Mouse (Mus musculus): ENCODE results near the gene Foxo3.

Gene Foxo3

DNA sequence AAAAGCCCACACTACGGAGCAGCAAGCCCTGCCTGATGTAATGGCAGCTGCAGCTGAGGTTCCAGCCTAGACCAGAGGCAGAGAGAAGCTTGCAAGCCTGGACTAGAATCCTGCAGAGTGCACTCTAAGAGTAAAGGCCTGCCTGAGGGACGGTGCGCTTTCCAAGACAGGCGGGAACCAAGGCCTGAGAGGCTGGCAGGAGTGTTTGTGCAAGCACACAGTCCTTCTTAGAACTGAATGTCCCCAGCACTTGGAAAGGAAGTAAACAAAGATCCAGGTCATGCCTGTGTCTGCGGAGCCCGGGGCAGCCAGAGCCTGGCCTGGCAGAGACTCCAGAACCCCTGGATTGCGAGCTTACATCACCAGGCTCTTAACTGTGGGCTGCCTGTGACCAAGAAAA lies 25.4 kb downstream of the Foxo3 start:
- peak; percentile 60 for DNase-seq (ENCODE audit: low spot score)

DNA sequence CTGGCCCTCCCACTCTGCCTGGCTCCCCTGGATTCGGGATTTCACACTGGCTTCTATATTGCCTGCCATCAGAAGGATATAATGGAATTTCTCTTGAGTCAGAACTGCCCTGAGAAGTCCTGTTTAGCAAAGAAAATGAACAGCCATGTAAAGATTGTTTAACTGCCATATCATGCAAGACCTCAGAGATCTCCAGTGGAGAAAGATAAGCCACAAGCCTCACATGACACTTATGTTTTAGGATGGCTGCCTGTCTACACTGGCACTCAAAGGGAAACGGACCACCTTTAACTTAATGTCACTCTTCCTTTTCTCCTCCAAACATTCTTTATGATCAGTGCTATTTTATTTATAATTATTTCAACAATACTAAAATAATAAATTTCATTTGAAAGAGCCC lies 26.6 kb downstream of the Foxo3 start:
- no peak for DNase-seq (ENCODE audit: low spot score)

DNA sequence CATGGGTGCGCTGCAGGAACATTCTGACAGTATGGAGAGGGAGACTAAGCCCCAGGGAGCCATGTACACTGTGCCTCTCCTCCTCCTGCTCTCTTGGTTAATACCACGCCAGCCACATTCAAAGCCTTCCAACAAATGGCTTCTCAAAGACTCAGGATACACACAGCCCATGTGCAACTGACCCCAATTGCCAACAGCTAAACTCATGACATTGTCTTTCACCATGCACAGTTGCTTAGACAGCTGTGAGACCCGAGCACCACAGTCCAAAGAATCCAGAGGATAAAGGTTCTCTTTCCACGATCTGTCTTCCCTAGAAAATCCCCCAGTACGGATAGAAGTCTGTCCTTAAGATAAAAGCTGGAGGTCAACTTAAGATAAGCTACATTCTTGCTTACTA lies 27.9 kb downstream of the Foxo3 start:
- DNase-seq (ENCODE audit: low spot score): no peak

DNA sequence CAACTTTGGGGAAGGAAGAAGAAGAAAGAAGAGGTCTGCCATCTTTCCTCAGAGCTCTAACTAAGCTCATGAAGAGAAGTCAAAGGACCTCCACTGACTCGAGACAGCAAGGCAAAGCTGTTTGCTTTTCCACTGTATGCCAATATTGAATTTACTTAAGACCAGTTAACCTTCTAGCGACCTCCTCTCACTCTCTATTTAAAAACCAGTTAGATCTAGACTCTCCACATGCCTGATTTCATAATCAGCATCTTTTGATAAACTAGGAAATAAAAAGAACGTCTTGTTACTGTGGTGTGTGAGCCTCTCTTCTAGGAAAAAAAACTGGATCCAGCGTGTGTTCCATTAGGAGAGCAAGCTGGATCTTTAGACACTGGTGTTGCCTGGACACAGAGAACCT lies 28.4 kb downstream of the Foxo3 start:
- no peak for DNase-seq (ENCODE audit: low spot score)

DNA sequence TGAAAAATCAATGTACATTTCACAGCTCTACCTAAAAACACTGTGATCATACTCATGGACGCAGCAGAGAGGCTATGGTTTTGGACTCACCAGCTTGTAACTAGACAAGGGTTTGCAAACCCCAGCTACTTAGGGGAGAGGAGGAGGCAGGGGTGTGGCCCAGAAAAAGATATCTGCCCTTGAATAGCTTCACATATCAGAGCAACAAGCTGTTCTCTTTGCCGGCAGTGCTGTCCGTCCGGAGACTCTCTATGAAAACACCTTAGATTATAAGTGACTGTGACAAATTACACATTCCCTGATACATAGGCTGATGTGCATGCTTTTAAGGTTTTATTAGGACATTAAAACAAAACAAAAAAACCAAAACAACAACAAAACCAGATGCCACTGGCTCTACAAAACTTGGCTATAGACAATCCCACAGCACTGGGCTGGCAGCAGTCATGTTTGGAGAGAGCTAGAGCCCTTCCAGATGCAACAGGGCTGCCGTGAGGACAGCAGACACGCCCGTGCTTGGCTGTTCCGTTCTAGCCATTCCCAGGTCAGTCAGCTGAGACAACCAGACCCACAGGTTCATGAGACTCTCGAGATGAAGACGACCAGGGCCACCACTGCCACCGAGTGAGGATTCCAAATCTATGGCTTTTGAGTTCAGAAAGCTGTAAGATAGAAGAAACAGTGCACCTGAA lies 29.3 kb downstream of the Foxo3 start:
- no peak for DNase-seq (ENCODE audit: low spot score)

DNA sequence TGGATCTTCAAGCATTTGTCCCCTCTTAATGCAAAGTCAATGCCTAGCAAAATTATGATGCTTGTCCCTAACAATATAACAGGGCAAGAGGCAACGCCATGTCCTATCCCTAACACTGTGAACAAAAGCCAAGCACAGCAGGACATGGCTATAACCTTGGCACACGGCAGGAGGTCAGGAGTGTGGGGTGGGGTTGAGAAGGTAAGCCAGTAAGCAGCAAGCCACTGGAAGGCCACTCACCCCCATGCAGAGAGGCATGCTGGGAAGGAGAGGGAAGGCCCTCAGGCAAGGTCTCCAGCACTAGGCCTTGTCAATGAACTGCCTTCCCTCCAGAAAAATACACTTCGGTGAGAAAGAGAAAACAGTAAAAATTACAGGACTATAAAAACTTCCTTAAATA lies 30.1 kb downstream of the Foxo3 start:
- no peak for DNase-seq (ENCODE audit: low spot score)

DNA sequence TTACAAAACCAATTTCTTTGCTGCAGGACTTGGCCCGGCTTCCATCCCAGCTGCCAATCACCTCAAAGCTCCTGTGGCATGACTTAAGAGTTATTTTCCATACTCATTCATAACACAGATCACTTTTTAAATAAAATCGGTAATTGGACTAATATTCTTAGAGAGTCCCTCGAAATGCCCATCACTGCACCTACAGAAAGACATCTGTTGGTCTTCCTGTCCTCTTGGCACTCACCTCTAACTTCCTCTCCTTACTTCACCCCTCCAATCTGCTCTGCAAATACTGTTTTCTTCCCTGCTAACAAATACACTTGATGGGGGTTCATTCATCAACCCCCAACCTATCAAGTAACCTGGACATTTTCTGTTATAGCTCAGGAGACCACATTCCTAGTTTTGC lies 30.9 kb downstream of the Foxo3 start:
- DNase-seq (ENCODE audit: low spot score): no peak

DNA sequence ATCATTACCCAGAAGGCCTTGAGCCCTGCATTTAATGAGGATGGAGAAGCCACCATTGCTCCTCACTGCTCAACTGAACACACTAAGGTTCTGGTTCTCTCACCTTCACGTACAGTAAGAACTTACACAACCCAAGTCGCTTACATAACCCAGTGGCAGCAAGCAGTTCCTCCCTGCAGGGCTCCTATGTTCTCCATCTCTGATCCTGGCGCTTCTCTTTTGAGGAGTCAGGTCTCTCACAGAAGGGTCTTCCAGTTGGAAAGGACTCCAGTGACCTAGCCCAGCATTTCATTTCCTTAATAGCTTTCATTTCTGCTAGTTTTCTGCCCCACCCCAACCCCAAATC lies 31.3 kb downstream of the Foxo3 start:
- DNase-seq (ENCODE audit: low spot score): no peak

DNA sequence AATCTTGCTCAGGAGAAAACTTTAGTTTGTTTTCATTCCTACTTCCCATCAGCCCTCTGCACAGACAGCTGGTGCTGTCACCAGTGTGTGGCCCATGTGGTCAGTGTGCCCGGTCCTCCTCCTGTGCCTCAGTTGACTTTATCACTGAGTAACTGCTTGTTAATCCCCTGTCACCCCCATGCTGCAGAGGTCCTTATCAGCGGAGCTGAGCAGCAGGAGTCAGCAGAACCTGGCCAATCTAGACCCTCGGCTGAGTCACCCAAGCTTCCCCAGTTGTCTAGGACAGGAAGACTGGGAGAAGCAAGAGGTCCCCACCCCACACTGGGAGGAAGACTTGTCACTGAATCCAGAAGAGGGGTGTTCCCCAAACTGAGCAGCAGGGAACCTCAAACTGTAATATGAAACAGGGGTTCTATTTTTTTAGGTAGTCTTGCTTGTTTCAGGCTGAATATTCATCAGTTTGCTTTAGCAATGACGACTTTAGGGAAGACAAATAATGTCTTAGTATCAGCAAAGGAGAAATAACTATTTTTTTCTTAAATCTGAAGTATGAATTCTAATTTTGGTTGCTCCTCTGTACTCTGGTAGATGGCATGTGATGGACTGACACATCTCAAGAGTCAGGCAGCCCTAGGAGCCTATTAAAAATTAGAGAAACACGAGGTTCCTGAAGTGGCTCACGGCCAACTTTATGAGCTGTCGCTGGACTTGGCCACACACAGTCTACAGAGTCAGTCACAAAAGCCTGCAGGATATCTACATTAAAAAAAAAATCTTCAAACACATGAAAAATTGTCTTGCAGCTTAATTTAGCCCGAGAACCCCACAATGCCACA lies 31.9 kb downstream of the Foxo3 start:
- no peak for DNase-seq (ENCODE audit: low spot score)

DNA sequence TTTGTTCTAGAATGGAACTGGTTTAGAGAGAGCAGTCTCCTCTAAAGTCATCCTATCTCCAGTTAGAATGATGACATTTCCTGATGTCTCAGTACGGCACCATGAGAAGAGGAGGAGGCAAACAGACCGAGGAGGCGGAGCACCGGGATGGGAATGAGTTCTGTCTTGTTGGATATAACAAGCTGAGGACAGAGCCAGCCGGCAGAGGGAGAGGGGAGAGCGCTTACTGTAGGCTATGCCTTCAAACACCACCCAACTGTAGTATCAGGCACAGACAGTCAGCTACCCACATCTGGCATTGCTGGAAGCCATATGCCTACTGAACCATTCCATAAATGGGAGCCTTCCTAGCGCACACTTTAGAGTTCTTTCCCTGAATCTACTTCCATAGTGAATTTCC lies 32.6 kb downstream of the Foxo3 start:
- no peak for DNase-seq (ENCODE audit: low spot score)

DNA sequence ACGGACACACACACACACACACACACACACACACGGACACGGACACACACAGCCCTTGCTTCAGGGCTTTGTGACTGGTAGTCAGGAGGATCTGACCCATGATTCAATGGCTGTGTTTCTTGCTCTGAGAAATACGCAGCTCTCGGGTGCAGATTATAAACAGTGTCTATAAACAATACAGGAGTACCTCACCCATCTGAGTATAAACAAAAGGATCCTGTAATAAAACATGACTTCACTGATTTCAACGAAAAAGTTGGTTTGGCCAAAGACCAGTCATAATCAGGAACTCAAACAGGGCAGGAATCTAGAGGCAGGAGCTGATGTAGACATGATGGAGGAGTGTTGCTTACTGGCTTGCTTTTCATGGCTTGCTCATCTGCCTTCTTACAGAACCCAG lies 34.1 kb downstream of the Foxo3 start:
- DNase-seq (ENCODE audit: low spot score): no peak

DNA sequence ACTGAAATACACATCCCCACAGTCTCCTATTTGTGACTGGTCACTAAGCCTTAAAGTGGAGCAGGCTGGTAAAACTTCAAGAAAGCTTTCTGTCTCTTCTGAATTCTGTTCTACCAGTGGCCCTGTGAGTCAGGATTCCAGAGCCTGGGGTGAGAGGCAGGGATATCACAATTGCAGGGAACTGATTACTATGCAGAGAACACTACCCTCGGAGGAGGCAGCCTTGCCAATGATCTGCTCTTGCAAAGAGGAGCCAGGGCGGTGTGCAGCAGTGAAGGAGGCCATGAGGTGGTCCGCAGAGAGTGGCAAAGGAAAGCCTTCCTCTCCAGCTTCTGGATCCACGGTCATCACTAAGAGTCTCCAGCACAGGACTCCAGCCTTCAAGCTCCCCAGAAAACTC lies 34.8 kb downstream of the Foxo3 start:
- no peak for DNase-seq (ENCODE audit: low spot score)

DNA sequence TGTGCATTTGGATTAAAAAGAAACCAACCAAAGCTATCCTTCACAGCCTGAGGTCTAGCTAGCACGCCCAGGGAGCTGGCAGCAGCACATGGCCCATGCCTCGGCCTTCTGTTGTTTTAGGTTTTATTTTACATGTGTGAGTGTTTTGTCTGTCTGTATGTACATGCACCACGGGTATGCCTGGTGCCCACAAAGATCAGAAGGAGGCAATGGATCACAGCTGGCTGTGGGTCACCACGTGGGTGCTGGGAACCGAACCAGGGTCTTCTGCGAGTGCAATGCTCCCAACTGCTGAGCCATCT lies 36.8 kb downstream of the Foxo3 start:
- DNase-seq (ENCODE audit: low spot score): no peak

DNA sequence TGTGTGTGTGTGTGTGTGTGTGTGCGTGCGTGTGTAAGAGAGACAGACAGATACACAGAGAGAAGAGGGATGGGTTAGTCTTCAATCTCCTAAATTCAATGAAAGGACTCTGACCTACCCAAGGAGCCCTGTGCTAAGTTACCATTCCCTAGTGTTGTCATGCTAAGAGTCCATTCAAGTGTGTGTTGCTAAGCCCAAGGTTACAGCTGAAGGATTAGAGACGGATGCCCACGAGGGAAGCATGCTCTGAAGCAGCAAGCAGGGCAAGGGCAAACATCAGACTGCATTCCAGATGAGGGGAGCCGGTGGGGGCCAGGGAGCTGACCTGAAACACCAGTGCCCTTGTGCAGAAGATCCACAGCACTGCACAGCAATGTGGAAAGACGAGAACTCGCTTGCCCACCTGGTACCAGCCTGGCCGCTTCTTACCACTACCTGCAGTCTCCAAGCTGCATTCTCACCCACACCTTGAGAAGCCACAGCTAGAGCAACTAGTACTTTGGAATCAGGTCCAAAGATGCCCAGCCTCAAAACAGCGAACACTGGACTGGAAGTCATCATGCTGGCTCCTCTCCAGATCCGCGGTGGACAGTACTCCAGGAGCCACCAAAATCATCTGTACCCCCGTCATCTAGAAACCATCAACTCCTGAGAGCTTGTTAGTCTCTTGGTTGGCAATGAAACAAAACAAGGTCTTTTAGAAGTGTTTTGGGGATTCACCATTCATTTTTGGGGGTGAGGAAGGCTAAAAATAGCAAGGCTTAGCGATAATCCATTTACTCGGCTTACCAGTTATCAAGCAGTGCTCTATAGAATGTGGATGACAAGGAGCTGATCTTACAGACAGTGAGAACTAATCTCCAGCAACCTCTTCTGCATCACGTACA lies 37.4 kb downstream of the Foxo3 start:
- DNase-seq (ENCODE audit: low spot score): no peak

DNA sequence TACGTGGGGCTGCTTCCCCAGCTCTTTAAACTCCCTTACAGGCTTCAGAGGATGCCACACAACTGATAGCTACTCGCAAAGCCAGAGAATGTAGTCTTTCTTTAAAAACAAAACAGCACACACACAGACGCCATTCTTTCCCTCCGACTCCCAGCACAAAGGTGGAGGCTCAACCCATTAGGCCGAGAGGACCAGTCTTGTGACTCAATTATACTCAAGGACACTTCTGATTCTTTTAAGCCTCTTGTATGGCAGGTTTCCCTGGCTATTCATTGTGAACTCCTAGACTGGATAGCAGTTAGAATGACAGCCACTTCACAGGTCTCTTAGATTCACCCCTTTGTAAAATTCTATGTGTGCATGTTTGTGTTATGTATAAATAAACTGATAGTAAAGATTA lies 38.3 kb downstream of the Foxo3 start:
- DNase-seq (ENCODE audit: low spot score): no peak

DNA sequence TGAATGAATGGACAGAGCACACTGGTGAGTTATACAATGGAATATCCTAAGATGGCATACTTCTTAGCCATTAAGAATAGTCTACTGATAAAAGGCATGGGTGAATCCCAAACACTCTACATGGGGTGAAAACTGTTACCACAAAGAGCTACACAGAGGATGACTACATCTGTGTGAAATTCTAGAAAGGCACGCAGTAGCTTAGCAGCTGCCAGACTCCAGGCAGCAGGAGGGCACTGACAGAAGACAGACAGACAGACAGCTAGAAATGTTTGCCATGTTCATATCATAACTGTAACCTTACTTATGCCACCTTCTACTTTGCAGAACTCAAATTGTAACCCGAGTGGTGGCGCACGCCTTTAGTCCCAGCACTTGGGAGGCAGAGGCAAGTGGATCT lies 39.0 kb downstream of the Foxo3 start:
- DNase-seq (ENCODE audit: low spot score): no peak

DNA sequence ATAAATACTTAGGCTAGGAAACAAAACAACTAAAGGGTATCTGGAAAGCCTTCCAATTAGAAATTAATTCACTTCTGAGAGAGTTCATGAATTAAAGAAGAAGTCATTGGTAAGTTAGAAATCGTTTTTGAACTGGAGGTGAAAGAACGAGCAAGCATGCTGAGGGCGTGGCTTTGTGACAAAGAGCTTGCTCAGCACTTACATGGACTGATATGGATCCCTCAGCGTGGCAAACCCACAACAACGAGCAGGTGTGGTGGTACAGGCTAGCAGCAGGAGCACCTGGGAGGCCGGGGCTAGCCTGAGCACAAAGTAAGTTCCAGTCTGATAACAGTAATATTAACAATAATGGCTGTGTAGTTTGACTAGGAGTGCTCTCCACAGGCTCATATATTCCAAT lies 41.2 kb downstream of the Foxo3 start:
- no peak for DNase-seq (ENCODE audit: low spot score)

DNA sequence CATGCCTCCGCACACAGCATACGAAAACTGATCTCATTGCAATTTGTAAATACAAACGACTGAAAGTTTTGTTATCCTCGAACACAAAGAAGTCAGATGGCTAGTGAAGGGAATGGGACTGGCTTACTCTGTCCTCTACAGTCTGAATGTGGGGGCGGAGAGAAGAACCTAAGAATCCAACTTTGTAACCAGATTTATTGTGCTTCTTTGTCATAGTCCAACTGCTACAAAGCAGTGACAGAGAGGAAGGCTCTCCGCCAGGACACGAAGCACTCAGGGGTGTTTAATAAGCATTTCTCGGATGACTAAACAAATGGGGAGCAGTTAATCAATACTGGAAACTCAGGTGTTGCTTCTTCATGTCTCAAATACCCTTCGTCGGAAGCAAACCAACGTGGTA lies 43.6 kb downstream of the Foxo3 start:
- DNase-seq (ENCODE audit: low spot score): no peak

DNA sequence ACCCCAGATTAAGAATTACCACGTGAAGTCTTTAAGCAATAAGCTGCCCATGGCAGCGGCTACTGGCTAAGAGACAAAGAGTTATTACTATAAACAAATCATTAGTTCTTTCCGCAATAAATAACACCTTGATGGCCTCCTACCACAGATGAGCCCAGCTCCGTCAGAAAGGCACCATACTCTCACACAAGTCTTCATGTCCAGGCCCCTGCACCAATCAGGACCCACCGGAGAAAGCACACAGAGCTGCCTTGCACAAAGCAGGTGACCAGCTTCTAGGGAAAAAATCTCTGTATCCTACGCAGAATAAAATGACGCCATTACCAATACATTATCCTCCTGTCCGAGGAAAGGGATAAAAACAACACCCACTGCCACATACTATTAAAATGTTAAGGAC lies 44.7 kb downstream of the Foxo3 start:
- no peak for DNase-seq (ENCODE audit: low spot score)

DNA sequence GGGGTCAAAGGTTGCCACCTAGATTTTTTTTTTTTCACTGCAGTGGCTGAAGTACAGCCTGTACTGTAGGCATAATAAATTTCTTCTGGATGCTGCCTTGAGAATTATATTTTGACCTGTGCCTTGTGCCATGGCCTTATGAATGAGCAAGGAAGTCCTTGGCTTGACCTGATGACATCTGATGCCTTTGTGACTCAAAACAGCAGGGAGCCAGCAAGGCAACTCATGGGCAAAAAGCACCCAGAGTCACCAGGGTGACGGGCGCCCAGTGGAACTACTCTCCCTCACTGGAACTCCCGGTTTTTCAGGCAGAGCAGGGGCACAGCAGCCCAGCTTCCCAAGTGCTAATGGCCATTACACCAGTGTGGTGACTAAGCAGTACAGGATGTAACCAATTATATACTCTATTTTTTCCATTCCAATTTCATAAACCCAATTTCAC lies 45.4 kb downstream of the Foxo3 start:
- no peak for DNase-seq (ENCODE audit: low spot score)

DNA sequence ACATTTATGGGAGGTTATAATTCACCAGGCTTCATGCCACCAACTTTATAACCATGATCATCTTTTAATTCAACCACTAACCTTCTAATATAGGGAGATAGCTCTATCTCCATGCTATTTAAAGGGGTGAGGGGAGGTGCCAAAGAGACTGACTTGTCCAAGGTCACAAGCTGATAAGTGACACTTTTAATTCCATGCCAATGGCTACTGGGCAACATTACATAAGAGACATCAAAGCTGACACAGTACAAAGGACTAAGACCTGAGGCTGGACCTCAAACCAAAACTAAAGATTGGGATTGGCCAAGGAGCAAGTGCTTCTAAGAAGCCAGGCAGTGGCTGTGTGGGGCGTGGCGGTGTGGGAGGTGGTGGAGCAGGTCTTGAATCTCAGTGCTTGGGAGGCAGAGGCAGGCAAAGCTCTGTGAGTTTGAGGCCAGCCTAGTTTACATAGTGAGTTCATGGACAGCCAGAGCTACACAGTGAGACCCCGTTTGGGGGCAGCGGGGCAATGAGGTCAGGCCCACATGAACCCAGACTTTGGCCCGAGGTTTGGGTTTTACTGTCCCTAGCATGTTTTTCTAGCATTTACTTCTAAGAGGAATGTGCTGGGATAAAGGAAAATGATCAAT lies 46.0 kb downstream of the Foxo3 start:
- DNase-seq (ENCODE audit: low spot score): no peak

DNA sequence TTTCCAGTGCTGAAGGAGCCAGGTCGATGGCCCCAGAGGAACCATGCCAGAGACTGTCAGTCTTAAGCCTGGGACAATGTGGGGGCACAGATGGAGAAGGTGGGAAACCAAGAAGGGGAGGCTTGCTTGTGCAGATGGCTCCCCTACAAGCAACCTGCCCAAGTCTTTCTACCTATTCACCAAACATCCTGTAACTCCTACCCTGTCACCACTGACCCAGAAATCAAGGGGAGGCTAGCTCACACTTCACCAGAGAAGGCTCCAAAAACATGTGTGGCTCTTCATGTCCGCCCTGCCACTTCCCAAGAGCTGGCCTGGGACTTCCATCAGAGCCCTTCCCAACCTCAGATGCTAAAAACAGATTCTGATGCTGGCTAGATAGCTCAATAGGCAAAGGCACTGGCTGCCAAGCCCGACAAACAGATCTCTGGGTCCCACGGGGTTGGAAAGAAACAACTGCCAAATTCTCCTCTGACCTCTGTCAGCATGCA lies 48.8 kb downstream of the Foxo3 start:
- no peak for DNase-seq (ENCODE audit: low spot score)

Data from testis, postnatal 10 days (tissue).